Mouse (Mus musculus): ENCODE measurements around the gene Tmem161a. TPM values are rescaled to one million over a fixed set of nuclear protein-coding genes. Genes with fewer than 3 reads are reported as not detected.

Gene Tmem161a
- polyA plus RNA-seq (2015; fragmentation: Illumina TruSeq; extraction: RNeasy Lipid Tissue Mini Kit (QIAGEN cat#74804); ENCODE audit: low read depth, low replicate concordance): 30.0 TPM

GRCm38 (mm10) chr8:70172043-70172681 lies at the start of gene Tmem161a:
TSS of gene Tmem161a (plus strand) at chr8:70172356.

DNA sequence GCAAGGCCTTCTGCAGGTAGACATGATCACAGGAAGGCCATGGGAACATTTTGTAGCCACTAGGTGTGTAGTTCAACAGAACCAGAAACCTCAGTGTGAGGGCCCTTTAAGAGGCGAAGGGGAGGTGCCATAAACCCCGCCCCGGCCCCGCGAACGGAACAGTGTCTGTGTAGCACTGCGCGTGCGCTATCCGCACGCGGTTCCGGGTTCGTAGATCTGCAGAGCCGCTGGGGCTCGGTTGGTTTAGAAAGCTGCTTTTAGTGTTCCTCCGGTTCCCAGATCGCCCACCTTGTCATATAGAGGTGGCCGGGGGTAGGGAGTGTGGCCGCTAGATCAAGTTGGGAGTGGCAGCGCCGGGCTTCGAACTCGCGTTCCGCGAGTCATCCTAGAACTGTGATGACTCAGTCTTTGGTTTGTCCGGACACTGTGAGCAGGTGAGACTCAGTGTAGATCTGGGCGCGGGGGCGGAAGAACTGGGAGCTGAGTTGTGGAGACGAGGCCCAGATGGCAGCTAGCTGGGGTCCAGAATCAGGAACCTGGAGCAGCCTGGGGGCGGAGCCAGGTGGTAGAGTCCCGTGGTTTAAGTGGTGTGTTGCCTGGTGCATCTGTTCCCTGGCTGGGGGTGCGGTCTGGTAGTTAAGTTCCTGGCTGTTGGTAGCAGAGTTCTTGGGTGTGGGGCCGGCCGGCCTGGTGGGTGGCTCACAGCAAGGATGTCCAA lies 40.8 kb upstream of the Tmem161a start, which contains the start of gene Nr2c2ap:
Gene Nr2c2ap (plus strand): TSS at position 168 of the 718 bp plus-strand sequence.

DNA sequence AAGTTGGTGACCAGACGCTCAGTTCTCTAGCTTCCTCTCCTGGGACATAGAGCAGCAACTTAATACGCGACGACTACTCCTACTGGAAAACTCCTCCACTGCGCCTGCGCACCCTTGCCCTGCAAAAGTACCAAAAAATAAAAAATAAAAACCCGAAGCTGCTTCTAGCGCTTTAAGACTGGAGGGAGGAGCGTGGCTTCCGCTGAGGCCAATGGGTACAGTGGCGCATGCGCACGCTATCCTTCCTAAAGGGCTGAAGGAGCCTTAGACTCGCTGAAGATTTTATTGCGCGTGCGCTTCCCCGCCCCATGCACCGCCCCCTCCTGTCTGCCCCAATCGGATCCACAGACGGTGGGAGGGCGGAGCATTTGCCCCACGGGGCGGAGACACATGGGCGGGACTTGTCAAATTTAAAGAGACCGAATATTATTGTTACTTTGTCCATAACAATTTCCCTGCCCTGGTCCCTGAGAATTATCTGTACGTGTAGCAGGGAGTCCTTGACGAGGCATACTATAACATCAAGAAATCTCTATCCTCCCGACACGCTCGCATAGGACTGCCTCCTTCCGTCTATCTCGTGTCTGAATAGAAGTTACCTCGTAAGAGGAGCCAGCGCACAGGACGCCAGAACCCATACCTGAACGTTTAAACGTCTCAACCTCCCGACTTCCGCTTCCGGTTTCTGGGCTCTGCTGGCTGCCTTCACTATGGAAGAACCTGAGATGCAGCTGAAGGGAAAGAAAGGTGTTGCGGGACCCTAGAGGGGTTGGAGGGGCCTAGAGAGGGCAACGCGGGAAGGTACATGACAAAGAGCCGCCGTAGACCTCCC lies 32.9 kb upstream of the Tmem161a start, which contains the start of the genes Rfxank, Borcs8 and Mef2b:
Gene Rfxank (minus strand): TSS at position 129 of the 832 bp plus-strand sequence.
Gene Borcs8 (plus strand): TSS at position 474 of the 832 bp plus-strand sequence.
Gene Mef2b (plus strand): TSS at position 686 of the 832 bp plus-strand sequence.

DNA sequence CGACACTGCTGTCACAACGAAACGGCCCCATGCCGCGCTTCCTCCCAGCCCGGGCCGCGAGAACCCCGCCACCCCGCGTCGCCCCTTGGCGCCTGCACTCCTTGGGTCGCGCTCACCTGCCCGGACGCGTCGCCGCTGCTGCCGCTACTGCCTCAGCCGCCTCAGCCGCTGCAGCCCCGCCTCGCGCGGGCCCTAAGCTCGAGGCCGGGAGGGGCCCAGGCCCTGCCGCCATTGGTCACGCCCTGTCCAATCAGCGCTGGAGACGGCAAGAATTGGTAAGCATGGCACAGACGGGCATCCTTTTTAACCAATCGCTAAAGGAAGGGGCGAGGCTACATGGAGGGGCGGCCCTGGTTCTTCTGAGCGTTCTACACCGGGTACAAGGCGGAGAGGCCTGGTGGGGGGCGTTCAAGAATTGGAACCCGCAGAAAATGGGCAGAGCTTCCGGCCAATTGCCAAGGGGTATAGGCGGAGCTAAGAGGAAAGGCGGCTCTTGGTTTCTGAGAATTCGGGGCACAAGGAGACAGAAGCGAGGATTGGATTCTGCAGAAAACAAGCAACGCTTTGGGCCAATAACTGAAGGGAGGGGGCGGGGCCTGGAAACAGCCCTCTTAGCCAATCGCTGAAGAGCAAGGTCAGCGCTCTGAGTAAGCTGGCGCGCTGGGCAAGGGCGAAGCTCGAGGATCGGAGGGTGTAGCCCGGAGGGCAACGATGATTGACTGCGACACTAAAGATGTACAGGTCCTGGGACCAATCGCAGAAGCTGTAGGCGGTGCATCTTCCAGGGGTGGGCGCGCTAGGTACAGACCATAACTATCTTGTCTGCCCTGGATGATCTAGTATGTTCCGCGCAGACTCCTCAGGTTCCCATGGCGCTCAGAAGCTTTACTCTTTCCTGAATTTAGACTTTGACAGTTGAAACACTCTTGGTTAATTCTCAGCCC lies 40.2 kb downstream of the Tmem161a start, which contains the start of gene Slc25a42:
Gene Slc25a42 (minus strand): TSS at position 194 of the 944 bp plus-strand sequence.

Other genes starting within 250 kb of the Tmem161a start
- 17.6 TPM for gene Gatad2a, start 176.0 kb upstream of the Tmem161a start, polyA plus RNA-seq (2015; fragmentation: Illumina TruSeq; extraction: RNeasy Lipid Tissue Mini Kit (QIAGEN cat#74804); ENCODE audit: low read depth, low replicate concordance)
- 56.6 TPM for gene Mau2, start 129.6 kb upstream of the Tmem161a start, polyA plus RNA-seq (2015; fragmentation: Illumina TruSeq; extraction: RNeasy Lipid Tissue Mini Kit (QIAGEN cat#74804); ENCODE audit: low read depth, low replicate concordance)
- 40.9 TPM for gene Sugp1, start 129.5 kb upstream of the Tmem161a start, polyA plus RNA-seq (2015; fragmentation: Illumina TruSeq; extraction: RNeasy Lipid Tissue Mini Kit (QIAGEN cat#74804); ENCODE audit: low read depth, low replicate concordance)
- gene Tm6sf2, start 99.4 kb upstream of the Tmem161a start, polyA plus RNA-seq (2015; fragmentation: Illumina TruSeq; extraction: RNeasy Lipid Tissue Mini Kit (QIAGEN cat#74804); ENCODE audit: low read depth, low replicate concordance): 3.4 TPM
- 85.0 TPM for gene Hapln4, start 88.9 kb upstream of the Tmem161a start, polyA plus RNA-seq (2015; fragmentation: Illumina TruSeq; extraction: RNeasy Lipid Tissue Mini Kit (QIAGEN cat#74804); ENCODE audit: low read depth, low replicate concordance)
- 58.0 TPM for gene Ncan, start 51.5 kb upstream of the Tmem161a start, polyA plus RNA-seq (2015; fragmentation: Illumina TruSeq; extraction: RNeasy Lipid Tissue Mini Kit (QIAGEN cat#74804); ENCODE audit: low read depth, low replicate concordance)
- 29.2 TPM for gene Nr2c2ap, start 41.0 kb upstream of the Tmem161a start, polyA plus RNA-seq (2015; fragmentation: Illumina TruSeq; extraction: RNeasy Lipid Tissue Mini Kit (QIAGEN cat#74804); ENCODE audit: low read depth, low replicate concordance)
- gene Rfxank, start 33.2 kb upstream of the Tmem161a start, polyA plus RNA-seq (2015; fragmentation: Illumina TruSeq; extraction: RNeasy Lipid Tissue Mini Kit (QIAGEN cat#74804); ENCODE audit: low read depth, low replicate concordance): 14.6 TPM
- gene Borcs8, start 32.9 kb upstream of the Tmem161a start, polyA plus RNA-seq (2015; fragmentation: Illumina TruSeq; extraction: RNeasy Lipid Tissue Mini Kit (QIAGEN cat#74804); ENCODE audit: low read depth, low replicate concordance): 79.7 TPM
- not detected for gene Mef2b, start 32.6 kb upstream of the Tmem161a start, polyA plus RNA-seq (2015; fragmentation: Illumina TruSeq; extraction: RNeasy Lipid Tissue Mini Kit (QIAGEN cat#74804); ENCODE audit: low read depth, low replicate concordance)
- gene Slc25a42, start 39.9 kb downstream of the Tmem161a start, polyA plus RNA-seq (2015; fragmentation: Illumina TruSeq; extraction: RNeasy Lipid Tissue Mini Kit (QIAGEN cat#74804); ENCODE audit: low read depth, low replicate concordance): 27.2 TPM
- 63.2 TPM for gene Sugp2, start 61.9 kb downstream of the Tmem161a start, polyA plus RNA-seq (2015; fragmentation: Illumina TruSeq; extraction: RNeasy Lipid Tissue Mini Kit (QIAGEN cat#74804); ENCODE audit: low read depth, low replicate concordance)
- gene Armc6, start 62.1 kb downstream of the Tmem161a start, polyA plus RNA-seq (2015; fragmentation: Illumina TruSeq; extraction: RNeasy Lipid Tissue Mini Kit (QIAGEN cat#74804); ENCODE audit: low read depth, low replicate concordance): 41.9 TPM
- 20.1 TPM for gene Homer3, start 110.5 kb downstream of the Tmem161a start, polyA plus RNA-seq (2015; fragmentation: Illumina TruSeq; extraction: RNeasy Lipid Tissue Mini Kit (QIAGEN cat#74804); ENCODE audit: low read depth, low replicate concordance)
- 44.8 TPM for gene Ddx49, start 130.1 kb downstream of the Tmem161a start, polyA plus RNA-seq (2015; fragmentation: Illumina TruSeq; extraction: RNeasy Lipid Tissue Mini Kit (QIAGEN cat#74804); ENCODE audit: low read depth, low replicate concordance)
- 172 TPM for gene Cope, start 130.2 kb downstream of the Tmem161a start, polyA plus RNA-seq (2015; fragmentation: Illumina TruSeq; extraction: RNeasy Lipid Tissue Mini Kit (QIAGEN cat#74804); ENCODE audit: low read depth, low replicate concordance)
- gene Cers1, start 143.4 kb downstream of the Tmem161a start, polyA plus RNA-seq (2015; fragmentation: Illumina TruSeq; extraction: RNeasy Lipid Tissue Mini Kit (QIAGEN cat#74804); ENCODE audit: low read depth, low replicate concordance): 65.7 TPM
- gene Gdf1, start 157.5 kb downstream of the Tmem161a start, polyA plus RNA-seq (2015; fragmentation: Illumina TruSeq; extraction: RNeasy Lipid Tissue Mini Kit (QIAGEN cat#74804); ENCODE audit: low read depth, low replicate concordance): 3.5 TPM
- 29.0 TPM for gene Upf1, start 180.9 kb downstream of the Tmem161a start, polyA plus RNA-seq (2015; fragmentation: Illumina TruSeq; extraction: RNeasy Lipid Tissue Mini Kit (QIAGEN cat#74804); ENCODE audit: low read depth, low replicate concordance)
- 0.18 TPM for gene Comp, start 201.2 kb downstream of the Tmem161a start, polyA plus RNA-seq (2015; fragmentation: Illumina TruSeq; extraction: RNeasy Lipid Tissue Mini Kit (QIAGEN cat#74804); ENCODE audit: low read depth, low replicate concordance)

All from brain, adult 10 weeks (tissue).